Mouse (Mus musculus) megakaryocyte, embryonic 14.5 days (primary cell): ENCODE measurements at regions not wholly inside any gene's neighbourhood (a gene's known extent, or its start where the extent isn't known, plus 50 kb on each side); places are given as distances from the start of the nearest gene placed in this dataset.

ENCODE experiments used
- FLI1 ChIP-seq: IDR thresholded peaks from 2 replicates; pipeline ENCODE4 v1.6.1; 2012; ENCODE audit warnings: low read length, inconsistent platforms, mixed read lengths
- GATA1 ChIP-seq: IDR thresholded peaks from 3 replicates; pipeline ENCODE4 v1.6.1; 2012; ENCODE audit warnings: mixed read lengths, low read length, inconsistent platforms, borderline replicate concordance

- TF ChIP-seq GATA1 (no peak), FLI1 (no peak)
These were observed 296.9 kb downstream of the Dok5 start for GRCm38 (mm10) chr2:171028481-171028880.
